Mouse (Mus musculus): ENCODE measurements around the gene Klc1.

DNA sequence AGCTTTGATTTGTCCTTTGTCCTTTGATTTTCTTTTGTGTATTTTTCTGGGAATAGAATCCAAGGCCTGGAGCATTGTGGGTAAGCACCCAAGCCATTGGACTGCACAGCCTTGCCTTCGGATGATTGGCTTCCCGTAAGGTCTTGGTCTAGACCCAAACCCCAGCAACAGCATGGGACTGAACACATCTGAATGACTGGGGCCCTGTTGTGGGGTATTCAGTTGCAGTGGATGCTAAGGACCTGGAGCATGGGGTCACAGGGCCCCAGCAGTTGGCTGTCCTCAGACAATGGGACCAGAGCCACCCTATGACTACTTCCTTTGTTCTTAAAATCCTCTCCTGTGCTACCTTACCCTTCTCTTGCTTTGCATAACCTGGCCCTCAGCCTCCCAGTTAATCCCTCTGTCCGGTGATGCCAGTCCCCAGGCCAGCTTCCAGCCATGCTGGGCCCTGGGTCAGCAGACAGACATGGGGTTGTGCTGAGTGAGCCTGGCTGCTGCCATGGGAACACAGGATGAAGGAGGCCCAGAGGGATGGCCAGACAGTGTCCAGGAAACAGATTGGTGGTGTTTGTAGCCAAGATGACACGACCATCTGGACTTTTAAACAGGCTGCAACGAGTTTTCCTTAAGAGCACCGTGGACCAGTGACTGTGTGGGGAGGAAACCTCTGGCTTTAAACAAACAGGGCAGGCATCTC, 33.9 kb upstream of the Klc1 start:
- TF ChIP-seq HCFC1 (IDR thresholded peaks at IDR 0.05; ENCODE audit: borderline replicate concordance, insufficient read depth, low read length): no peak
- TF ChIP-seq ZNF384 (IDR thresholded peaks at IDR 0.05; ENCODE audit: low read depth, low read length): no peak
- no peak for TF ChIP-seq ZC3H11A (IDR thresholded peaks at IDR 0.05; ENCODE audit: borderline replicate concordance, low read depth, low read length)
- no peak for TF ChIP-seq CHD2 (IDR thresholded peaks at IDR 0.05; ENCODE audit: low read depth, low read length)
- no peak for TF ChIP-seq MAFK (IDR thresholded peaks at IDR 0.05; ENCODE audit: insufficient read depth, low read depth, low read length)
